Mouse (Mus musculus) urinary bladder, postnatal 25 days (tissue): ENCODE results near the gene Psme4.
"Not testable (repeated sequence)": the region's sequence is repeated elsewhere in the genome, so short reads cannot be mapped to it uniquely, and the experiment has no call there.

Experiments used
- DNase-seq: peaks from one replicate; pipeline ENCODE4 v3.0.0; 2022; ENCODE audit warnings: low spot score

Gene Psme4

GRCm38 (mm10) chr11:30771267-30771903, at the start of gene Psme4:
TSS of gene Psme4 (plus strand) at chr11:30771726.
- peak; percentile 94 for DNase-seq

- no peak for DNase-seq
Observed at GRCm38 (mm10) chr11:30723438-30723837, 48.1 kb upstream of the Psme4 start.

- DNase-seq: no peak
Observed at GRCm38 (mm10) chr11:30730721-30731120, 40.8 kb upstream of the Psme4 start.

GRCm38 (mm10) chr11:30733376-30733775, 38.1 kb upstream of the Psme4 start:
- no peak for DNase-seq

DNA sequence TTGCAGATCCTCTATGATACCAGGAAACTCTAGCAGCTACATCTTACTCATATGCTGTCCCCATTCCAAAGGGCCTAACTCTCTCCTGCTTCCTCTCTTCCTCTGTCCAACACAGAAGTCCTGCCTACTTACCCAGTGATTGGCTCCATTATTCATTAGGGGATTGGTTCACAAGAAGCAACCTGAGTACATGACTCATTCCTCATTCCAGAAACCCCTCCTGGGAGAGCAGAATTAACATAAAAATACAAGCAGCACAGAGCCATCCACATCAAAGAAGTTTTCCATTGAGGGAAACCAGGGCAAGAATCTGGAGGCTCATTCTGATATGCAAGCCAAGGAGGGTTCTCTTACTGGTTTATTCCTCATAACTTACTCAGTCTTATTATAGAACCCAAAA, 27.5 kb upstream of the Psme4 start:
- no peak for DNase-seq

DNA sequence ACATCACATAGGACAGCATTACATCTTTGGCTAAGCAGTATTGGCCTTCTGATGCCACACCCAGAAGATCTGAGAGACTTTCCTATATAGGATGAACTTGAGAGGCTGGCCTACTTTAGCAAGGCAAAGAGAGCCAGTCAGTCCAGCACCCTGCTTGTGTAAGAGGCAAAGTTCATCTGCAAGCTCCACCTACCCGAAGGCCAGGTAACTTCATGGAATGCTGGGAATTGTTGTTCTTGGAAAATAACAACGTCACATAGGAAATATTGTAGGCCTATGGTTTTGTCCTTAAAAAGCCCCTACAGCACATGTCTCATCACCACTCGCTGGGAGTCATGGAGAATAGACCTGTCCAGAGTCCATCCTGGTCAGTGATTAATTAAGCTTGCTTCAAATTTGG, 22.6 kb upstream of the Psme4 start:
- DNase-seq: no peak

DNA sequence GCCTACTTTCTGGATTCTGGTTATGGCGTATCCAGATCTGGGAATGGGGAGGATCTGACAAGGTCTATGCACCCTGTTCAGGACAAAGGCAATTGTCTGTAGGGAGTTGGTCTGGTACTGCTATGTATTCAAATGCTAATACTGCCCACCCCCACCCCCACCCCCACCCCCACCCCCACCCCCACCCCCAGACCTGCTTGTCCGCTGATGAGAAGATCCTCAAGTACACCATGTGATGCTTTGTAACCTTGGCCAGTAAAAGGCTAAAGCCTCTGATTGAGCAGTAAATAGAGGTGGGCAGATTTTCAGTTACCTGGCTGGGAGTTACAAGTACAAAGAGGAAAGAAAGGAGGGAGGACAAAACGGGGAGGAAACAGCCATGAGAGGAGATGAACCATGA, 21.9 kb upstream of the Psme4 start:
- DNase-seq: no peak

GRCm38 (mm10) chr11:30750039-30750823, 21.3 kb upstream of the Psme4 start:
- no peak for DNase-seq

- DNase-seq: no peak
Observed at GRCm38 (mm10) chr11:30752956-30753355, 18.6 kb upstream of the Psme4 start.

DNA sequence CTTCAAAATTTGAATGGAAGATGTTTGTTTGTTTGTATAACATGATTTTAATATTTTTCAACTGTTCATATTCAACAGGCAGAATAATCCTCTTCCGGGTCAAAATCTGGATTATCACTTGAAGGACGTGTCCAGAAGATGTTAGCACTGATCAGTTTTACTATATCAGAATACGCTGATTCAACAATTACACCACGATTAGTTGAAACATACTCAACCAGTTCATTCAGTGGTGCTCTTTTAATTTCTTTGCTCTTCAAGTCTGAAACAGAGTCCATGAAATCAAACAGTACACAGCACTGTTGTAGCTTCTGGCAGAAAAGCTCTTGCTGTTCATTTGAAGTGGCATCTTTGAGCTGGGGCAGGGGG, 17.1 kb upstream of the Psme4 start:
- not testable (repeated sequence) for DNase-seq

DNA sequence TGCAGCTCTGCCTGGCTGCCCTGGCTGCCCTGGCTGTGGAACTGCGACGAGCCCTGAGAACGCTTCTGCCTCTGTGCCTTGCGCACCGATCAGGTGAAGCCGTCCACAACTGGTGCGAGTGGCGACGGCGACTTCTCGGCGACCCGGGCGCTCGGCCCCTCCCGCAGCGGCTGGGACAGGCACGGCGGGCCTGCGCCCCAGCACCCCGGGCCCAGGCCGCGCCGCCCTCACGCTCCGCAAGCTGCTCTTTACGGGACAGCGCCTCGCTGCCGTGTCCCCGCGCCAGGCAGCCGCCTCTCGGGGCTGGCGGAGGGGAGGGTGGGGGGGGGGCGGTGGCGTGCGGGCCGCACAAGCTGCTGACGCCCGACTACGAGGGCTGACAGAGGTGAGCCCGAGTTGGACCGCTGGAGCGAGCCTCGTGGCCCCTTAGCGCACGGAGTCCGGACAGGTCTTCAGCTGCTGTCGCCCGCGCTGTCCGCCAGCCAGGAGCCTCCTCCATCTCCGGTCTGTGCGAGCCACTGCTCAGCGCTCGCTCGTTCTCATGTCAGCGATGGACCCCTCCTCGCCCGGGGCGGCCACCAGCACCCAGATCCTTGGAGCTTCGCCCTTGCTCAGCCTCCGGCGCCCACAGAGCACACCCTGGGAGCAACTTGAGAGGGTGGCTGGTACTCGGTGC, 16.5 kb upstream of the Psme4 start:
- DNase-seq: no peak

DNA sequence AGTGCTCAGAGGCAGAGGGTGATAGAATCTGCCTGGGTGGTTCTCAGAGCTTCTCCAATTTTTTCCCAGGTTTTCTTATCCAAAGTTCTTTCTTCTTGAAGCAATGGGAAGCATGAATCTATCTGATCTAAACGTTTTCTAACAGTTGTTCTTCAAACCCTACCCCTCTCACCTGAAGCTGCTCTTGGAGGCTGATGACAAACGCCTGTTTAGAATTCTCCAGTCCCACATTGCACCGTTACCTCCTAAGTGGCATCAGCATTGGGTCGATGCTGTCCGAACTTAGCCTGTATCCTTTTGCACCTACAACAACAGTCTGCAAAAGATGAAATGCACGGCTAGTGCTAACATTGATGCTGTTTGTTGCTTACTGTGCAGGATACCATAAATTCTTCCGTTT, 10.1 kb upstream of the Psme4 start:
- no peak for DNase-seq

GRCm38 (mm10) chr11:30761891-30762290, 9.6 kb upstream of the Psme4 start:
- no peak for DNase-seq

DNA sequence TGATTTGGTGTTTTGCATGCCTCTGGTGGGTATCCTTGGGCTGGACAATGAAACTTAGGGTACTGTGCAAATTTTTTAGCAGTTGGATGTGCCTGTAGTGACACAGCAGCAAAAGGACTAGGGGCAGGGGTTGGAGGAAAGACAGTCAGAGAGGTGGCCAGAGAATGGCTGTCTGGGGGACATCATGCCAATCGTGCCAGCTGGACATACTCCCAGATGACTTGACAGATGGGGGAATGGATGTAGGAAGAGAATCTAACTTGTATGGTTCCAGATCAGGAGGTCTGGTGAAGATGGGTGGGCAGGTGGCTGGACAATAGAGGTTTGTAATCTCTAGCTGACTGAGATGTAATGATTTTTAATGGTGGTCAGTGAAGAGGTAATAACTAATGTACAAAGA, 6.5 kb upstream of the Psme4 start:
- DNase-seq: no peak

DNA sequence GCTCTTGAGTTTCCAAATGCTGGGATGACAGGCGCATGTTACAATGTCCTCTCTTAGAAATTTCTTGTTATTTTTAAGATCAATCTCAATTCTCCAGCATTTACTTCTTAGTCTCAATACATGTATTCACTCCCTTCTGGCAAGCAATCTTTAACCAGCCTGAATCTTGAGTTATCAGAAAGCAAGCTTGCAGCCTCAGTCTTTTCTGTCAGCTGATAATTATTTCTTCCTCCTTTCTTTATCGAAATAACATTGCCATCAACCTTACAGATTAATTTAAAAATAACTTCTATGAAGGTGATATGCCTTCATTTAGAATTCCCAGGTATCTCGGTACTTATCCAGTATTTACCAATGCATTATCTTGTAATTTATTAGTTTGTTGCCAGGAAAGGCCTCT, 709 bp upstream of the Psme4 start:
- DNase-seq: no peak

GRCm38 (mm10) chr11:30771904-30772581, 517 bp downstream of the Psme4 start:
- peak; percentile 49 for DNase-seq

DNA sequence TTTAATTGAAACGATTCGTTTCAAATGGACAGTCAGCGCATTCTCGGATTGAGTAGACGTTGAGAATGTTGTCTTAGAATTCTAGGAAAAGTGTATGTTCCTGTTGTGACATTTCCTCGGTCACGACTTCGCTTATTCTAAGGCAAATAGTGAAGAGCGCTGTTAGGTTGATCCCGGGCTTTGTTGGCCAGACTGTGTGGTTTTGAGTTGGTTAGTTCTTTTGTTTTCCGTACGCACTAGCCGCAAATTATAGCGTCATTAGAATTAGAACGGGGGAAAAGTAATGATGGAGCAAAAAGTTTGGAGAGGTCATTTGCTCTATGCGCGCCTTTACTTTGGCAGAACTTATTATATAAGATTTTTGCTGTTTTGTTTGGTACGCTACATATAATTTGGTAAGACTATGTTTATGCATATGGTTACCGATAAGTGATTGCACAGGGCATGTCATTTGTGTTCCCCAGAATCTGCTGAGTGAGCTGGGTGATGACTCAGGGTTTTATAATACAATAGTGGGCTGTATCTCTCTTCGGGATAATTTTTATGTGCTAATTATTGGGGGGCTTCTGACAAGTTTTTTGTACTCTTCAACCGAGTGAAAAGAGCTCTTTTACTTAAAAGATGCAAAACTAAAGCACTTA, 1.4 kb downstream of the Psme4 start:
- no peak for DNase-seq

DNA sequence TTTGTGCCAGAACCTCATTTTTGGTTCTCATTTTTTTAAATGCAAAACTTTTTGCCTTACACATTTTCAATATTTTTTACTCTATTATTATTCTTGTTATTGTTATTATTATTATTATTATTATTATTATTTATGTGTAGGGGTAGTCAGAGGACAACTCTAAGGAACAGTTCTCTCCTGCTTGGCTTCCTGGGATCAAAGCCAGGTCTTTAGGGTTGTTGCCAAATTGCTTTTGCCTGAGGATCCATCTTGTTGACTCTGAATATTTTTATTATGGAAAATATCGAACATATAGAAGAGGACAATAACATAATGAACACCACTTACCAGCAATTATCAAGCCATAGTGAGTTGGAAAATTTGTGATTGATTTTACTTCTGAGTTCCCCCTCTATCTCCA, 3.1 kb downstream of the Psme4 start:
- no peak for DNase-seq

DNA sequence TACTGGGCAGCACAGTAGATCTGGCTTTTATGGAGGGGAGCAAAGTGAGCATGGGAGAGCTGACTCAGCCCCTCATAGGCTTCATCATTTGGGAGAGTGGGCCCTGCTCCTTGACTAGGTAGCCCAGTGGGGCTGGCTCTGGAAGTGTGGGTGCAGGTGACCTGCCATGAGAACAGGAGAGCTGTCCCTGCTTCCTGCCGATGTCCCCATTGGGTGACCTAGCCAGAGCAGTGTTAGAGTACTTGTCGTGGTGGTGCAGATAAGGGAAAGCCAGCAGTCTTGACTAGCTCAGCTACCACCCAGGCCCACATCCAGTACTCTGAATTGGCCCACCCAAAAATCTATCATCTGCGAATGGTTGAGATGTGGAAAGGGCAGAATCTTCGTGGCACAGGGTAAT, 6.0 kb downstream of the Psme4 start:
- DNase-seq: no peak

GRCm38 (mm10) chr11:30780893-30781292, 9.4 kb downstream of the Psme4 start:
- no peak for DNase-seq

DNA sequence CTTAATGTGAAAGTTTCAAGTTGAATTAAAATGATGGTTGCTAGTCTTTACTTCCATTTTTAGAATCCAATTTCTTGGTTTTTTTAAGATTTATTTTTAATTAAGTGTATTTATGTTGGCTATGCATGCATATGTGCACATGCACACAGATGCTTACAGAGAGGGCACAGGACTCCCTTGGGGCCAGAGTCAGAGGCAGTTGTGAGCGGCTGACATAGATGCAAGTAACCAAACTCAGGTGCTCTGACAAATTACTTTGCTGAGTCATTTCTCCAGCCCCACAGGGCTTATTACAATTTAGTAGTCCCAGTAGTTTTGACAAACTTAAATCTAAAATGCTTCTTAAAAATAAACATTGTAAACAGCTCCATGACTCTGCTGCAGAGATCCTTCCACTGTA, 10.1 kb downstream of the Psme4 start:
- DNase-seq: no peak

- DNase-seq: no peak
Observed at GRCm38 (mm10) chr11:30785497-30785896, 14.0 kb downstream of the Psme4 start.
